Mouse (Mus musculus): Measurements from ENCODE around the gene Cenps.

Cenps gene

GRCm38 (mm10) chr4:149155711-149156110, 18.3 kb upstream of the Cenps start:
- DNase-seq = peak; percentile 23

DNA sequence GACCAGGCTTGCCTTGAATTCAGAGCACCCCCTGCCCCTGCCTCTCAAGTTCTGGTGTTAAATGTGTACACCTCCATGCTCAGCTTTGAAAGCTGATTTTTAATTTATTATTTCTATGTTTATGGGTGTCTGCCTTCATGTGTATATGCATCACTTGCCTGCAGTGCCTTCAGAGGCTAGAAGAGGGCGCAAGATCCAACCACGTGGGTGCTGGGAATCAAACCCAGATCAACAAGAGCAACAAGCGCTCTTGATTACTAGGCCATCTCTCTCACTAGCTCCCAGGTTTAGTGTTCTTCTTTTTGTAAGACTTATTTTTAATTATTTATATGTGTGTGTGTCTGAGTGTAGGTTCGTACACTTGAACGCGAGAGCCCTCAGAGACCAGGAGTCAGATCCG, 17.4 kb upstream of the Cenps start:
- no peak for DNase-seq

DNA sequence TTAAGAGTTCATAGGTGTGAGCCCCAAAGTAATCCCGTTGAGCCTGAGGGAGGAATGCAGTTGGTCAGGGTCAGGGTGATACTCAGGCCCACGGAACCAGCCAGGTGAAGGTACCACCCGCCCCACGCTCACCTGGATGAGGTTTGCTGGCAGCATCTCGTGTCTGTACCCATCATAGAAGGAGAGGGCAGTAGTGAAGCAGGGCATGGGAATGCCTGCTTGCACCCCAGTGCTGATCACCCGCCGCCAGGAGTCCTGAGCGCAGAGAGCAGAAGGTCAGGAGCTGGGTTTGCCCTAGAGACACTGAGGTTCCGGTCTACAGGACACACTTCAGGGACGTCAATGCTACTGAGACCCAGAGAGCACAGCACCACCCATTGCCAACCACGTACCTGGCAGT, 13.3 kb upstream of the Cenps start:
- DNase-seq = no peak

- DNase-seq = no peak
Measured at GRCm38 (mm10) chr4:149150256-149150655, 12.8 kb upstream of the Cenps start.

GRCm38 (mm10) chr4:149149611-149150010, 12.2 kb upstream of the Cenps start:
- peak; percentile 41 for DNase-seq

DNA sequence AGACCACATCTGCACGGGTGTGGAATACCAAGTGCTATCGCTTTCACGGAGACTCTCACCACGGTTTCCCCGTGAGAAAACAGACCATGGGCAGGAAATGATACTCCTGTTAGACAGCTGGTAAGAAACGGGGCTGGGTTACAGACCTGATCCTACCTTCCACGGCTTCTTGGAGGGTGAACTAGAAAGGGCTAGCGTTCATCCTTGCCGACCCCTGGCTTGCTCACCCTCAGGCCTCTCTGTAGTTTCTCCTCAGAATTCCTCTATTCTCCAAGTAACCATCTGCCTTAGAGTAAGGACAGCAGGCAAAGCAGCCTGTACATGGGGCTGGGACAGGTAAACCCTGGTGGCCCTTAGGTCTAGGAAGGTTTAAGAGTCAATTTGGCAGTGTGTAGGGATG, 11.8 kb upstream of the Cenps start:
- no peak for DNase-seq

DNA sequence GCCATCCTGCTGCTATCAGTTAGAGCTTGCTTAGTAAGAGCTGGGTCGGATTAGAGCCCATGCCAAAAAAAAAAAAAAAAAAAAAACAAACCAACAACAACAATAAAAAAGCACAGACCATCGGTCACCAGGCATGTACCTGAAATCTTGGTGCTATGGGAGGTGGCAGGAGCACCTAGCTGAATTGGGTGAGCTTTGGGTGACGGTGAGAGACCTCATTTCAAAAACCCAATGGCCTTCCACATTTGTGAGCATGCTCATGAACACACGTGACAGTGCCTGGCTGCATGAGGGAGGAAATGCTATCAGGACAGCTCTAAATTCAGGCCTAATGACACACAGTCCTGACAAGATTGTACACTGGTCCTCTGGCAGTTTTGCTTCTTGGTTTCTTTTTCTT, 10.7 kb upstream of the Cenps start:
- no peak for DNase-seq

DNA sequence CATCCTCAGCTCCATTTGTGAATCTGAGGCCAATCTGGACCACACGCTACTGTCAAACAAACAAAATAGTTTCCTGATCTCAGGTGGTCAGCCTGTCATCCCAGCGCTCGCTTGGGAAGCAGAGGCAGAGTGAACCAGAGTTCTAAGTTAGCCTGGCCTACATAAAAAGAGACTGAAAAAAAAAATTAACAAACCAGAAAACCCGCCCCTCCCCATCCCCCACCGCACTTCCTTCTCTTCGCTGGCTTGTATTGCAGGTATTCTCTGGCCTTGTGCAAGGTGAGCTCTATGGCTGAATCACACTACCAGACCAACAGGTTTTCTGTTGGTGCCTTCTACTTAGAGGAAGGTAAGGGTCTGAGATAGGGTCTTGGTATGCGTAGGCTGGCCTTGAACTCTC, 10.1 kb upstream of the Cenps start:
- DNase-seq = no peak

- no peak for DNase-seq
Measured at GRCm38 (mm10) chr4:149145151-149145550, 7.7 kb upstream of the Cenps start.

GRCm38 (mm10) chr4:149144459-149144858, 7.0 kb upstream of the Cenps start:
- DNase-seq = peak; percentile 77

DNA sequence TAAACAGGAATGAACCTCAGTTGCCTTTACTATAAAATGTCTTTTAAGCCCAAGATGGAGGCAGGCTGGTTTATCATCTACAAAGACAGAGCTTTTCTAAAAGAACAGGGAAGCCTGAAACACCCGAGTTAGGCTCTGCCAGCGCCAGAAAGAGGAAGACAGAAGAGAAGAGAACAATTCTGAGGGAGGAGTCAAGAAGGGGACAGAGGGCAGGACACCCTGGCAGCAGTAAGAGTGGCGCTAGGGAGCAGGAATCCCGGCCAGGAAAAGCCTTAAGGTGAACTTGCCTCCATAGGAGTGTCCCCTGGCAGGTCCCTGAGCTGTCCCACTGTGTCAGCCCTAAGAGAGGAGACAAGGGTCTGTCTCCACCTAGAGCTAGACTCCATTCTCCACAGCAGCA, 6.2 kb upstream of the Cenps start:
- DNase-seq = no peak

GRCm38 (mm10) chr4:149138515-149138914, 1.1 kb upstream of the Cenps start:
- DNase-seq = no peak

GRCm38 (mm10) chr4:149136116-149136850, 1.1 kb downstream of the Cenps start:
- no peak for DNase-seq

GRCm38 (mm10) chr4:149133395-149133794, 4.0 kb downstream of the Cenps start:
- no peak for DNase-seq

- peak; percentile 30 for DNase-seq
Measured at GRCm38 (mm10) chr4:149131789-149132565, 5.5 kb downstream of the Cenps start.

GRCm38 (mm10) chr4:149131021-149131752, 6.2 kb downstream of the Cenps start:
- DNase-seq = no peak

DNA sequence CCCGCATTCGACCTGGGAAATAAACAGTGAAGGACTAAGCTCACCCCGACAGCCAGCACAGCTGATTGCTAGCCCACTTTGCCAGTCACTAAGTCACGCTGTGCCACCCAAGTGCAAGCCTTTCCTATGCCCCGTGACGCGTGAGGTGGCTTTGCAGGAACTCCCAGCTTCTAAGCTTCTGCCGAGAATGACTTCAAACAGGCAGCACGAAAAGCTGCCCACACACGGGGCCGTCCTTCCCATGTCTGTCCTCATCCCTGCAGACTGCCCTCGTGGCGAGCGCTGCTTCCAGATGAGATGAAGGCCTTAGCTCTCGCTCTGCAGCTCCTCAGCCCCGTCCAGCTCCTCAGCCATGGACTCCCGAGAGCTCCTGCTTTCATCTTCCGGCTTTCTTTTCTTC, 9.0 kb downstream of the Cenps start:
- no peak for DNase-seq

GRCm38 (mm10) chr4:149126663-149127062, 10.8 kb downstream of the Cenps start, which contains the start of gene Cort:
Cort (minus strand) TSS chr4:149126763.
- no peak for DNase-seq

DNA sequence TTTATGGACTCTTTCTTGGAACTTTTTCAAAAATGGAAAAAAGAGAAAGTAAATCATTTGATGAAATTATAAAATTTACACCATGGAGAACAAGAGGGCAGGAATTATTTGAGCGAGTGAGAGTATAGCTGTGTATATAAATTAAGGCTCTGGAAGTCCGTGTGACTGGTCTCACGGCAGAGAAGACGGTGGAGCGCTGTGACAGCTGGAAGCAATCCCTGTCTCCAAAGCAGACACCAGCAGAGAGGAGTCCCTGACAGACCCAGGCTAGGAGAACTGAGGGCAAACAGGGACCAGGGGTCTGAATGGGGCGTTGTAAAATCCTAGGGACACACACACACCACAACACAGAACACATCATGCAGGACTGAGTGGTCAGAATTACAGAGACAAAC, 11.3 kb downstream of the Cenps start:
- no peak for DNase-seq

GRCm38 (mm10) chr4:149125341-149126114, 11.9 kb downstream of the Cenps start:
- no peak for DNase-seq

DNA sequence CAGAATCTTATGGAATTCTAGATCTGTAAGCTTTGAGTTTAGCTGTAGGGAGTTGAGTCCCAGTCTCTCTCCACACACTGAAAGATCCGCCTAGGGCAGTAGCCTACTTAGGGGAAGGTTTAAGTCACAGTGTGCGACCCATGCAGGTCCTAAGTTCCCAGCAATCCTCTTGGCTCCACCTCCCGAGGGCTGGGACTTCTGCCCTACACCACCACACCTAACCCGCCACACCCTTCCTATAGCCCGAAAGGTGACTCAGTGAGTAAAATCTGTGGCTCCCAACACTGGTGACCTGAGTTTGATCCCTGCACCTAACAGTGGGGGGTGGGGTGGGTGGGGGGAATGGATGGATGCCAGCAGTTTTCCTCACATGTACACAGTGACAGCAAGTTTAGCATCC, 14.0 kb downstream of the Cenps start:
- no peak for DNase-seq

- DNase-seq = peak; percentile 23
Measured at GRCm38 (mm10) chr4:149119978-149120562, 17.4 kb downstream of the Cenps start.
